Mouse (Mus musculus) forelimb bud, embryonic 11.5 days (tissue): ENCODE measurements at regions not wholly inside any gene's neighbourhood (a gene's known extent, or its start where the extent isn't known, plus 50 kb on each side); places are given as distances from the start of the nearest gene placed in this dataset.

ENCODE experiments used
- DNase-seq: peaks from one replicate; pipeline ENCODE4 v3.0.0-alpha.2; 2012; ENCODE audit warnings: low read depth, low spot score

GRCm38 (mm10) chr4:69197577-69197976 is 243.4 kb upstream of the Brinp1 start:
- DNase-seq = no peak

GRCm38 (mm10) chr4:69196094-69196493 is 241.9 kb upstream of the Brinp1 start:
- DNase-seq = no peak

- DNase-seq = peak; percentile 62
Measured at GRCm38 (mm10) chr4:69195645-69196044, 241.4 kb upstream of the Brinp1 start.
